Mouse (Mus musculus) myocyte (in vitro differentiated cells): ENCODE results near the gene Psors1c2. TPM values are rescaled to one million over a fixed set of nuclear protein-coding genes. Genes with fewer than 3 reads are reported as not detected.

Experiments
- H3K27me3 ChIP-seq: one replicate; pipeline ENCODE4 v1.6.1; 2011; ENCODE audit not compliant: control insufficient read depth, insufficient read depth, insufficient read length
- H3K36me3 ChIP-seq: one replicate; pipeline ENCODE4 v1.6.1; 2011; ENCODE audit not compliant: control insufficient read depth, insufficient read depth
- H3K4me2 ChIP-seq: one replicate; pipeline ENCODE4 v1.6.1; 2011; ENCODE audit warnings: low read depth, control low read depth
- H3K4me3 ChIP-seq: one replicate; pipeline ENCODE4 v1.5.1; 2011; ENCODE audit warnings: mild to moderate bottlenecking, control low read depth, moderate library complexity
- H3K79me2 ChIP-seq: one replicate; pipeline ENCODE4 v1.6.1; 2011; ENCODE audit not compliant: control insufficient read depth, insufficient read depth
- H3ac ChIP-seq: one replicate; pipeline ENCODE4 v1.6.1; 2011; ENCODE audit not compliant: control insufficient read depth, insufficient read length
- CEBPB ChIP-seq: IDR thresholded peaks from 2 replicates; pipeline ENCODE4 v1.6.1; 2011; ENCODE audit warnings: mild to moderate bottlenecking, moderate library complexity; ENCODE audit not compliant: poor library complexity, insufficient read depth, severe bottlenecking
- E2F4 ChIP-seq: IDR thresholded peaks from one replicate; pipeline ENCODE4 v1.6.1; 2011; ENCODE audit warnings: mild to moderate bottlenecking, control low read depth, moderate library complexity; ENCODE audit not compliant: insufficient read depth
- MAX ChIP-seq: IDR thresholded peaks from one replicate; pipeline ENCODE4 v1.6.1; 2011; ENCODE audit warnings: low read depth, mild to moderate bottlenecking, control low read depth
- MYOD1 ChIP-seq, 3 experiments: IDR thresholded peaks; one replicate each; pipeline ENCODE4 v1.6.1; 2011; ENCODE audit warnings: control low read depth in 2 of 3, low read depth in 2 of 3, mild to moderate bottlenecking in 2 of 3, moderate library complexity in 1 of 3; ENCODE audit not compliant: insufficient read length in 2 of 3, control insufficient read depth in 1 of 3
- MYOG ChIP-seq, 3 experiments: IDR thresholded peaks; one replicate each; pipeline ENCODE4 v1.6.1; 2011; ENCODE audit warnings: control low read depth in 2 of 3, low read depth in 2 of 3, mild to moderate bottlenecking in 2 of 3; ENCODE audit not compliant: insufficient read length in 2 of 3, control insufficient read depth in 1 of 3, insufficient read depth in 1 of 3
- POLR2A ChIP-seq: IDR thresholded peaks from one replicate; pipeline ENCODE4 v1.6.1; 2011; ENCODE audit warnings: low read depth, mild to moderate bottlenecking, control low read depth, moderate library complexity; ENCODE audit not compliant: insufficient read length
- POLR2AphosphoS2 ChIP-seq: IDR thresholded peaks from one replicate; pipeline ENCODE4 v1.6.1; 2011; ENCODE audit warnings: low read depth, control low read depth; ENCODE audit not compliant: insufficient read length
- REST ChIP-seq: IDR thresholded peaks from one replicate; pipeline ENCODE4 v1.6.1; 2011; ENCODE audit warnings: mild to moderate bottlenecking, control low read depth, moderate library complexity; ENCODE audit not compliant: insufficient read depth, insufficient read length
- SRF ChIP-seq: IDR thresholded peaks from one replicate; pipeline ENCODE4 v1.6.1; 2011; ENCODE audit warnings: low read depth; ENCODE audit not compliant: control insufficient read depth, insufficient read length
- TCF12 ChIP-seq: IDR thresholded peaks from one replicate; pipeline ENCODE4 v1.6.1; 2011; ENCODE audit warnings: mild to moderate bottlenecking, control low read depth; ENCODE audit not compliant: poor library complexity, insufficient read depth, severe bottlenecking
- TCF3 ChIP-seq: IDR thresholded peaks from one replicate; pipeline ENCODE4 v1.6.1; 2011; ENCODE audit warnings: low read depth, control low read depth; ENCODE audit not compliant: insufficient read length
- USF1 ChIP-seq: IDR thresholded peaks from one replicate; pipeline ENCODE4 v1.6.1; 2011; ENCODE audit warnings: low read depth, mild to moderate bottlenecking, control low read depth, moderate library complexity
- polyA plus RNA-seq: library from polyadenylated mRNA; unstranded; fragments of >200 nt; fragmentation: generic; extraction: Trizol; gene quantifications from one replicate; pipeline ENCODE4 v1.2.1, GENCODE M21; 2012; ENCODE audit warnings: missing spikeins

The Psors1c2 gene
- polyA plus RNA-seq, 1 experiment = 0.07 TPM

DNA sequence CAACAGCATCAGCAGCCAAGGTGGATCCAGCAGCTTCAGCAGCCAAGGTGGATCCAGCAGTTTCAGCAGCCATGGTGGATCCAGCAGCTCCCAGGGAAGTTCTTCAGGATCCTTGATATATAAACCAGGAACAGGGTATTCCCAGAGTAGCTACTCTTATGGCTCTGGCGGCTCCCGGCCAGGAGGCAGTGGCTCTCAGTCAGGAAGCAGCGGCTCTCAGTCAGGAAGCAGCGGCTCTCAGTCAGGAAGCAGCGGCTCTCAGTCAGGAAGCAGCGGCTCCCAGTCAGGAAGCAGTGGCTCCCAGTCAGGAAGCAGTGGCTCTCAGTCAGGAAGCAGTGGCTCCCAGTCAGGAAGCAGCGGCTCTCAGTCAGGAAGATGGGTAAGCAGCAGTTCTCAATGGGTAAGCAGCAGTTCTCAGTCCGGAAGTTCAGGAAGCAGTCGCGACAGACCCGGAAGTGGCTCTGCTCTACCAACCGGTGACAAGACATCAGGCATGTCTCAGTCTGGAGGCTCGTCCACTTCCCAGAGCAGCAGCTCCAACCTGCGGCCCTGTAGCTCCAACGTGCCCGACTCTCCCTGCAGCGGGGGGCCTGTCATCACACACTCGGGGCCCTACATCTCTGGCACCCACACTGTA lies 21.9 kb downstream of the Psors1c2 start:
- no peaks in the 10 kb centered on the region for H3K27me3 ChIP-seq
- no peaks in the 10 kb centered on the region for H3K79me2 ChIP-seq
- no peaks in the 10 kb centered on the region for H3K36me3 ChIP-seq
- no peak overlapping the region for H3K4me2 ChIP-seq
- TF ChIP-seq TCF3 (no peak), MYOG (IDR thresholded peaks at IDR 0.05; ENCODE audit: control insufficient read depth in 1 of 3, insufficient read depth in 1 of 3, insufficient read length in 2 of 3, low read depth in 2 of 3) (no peak), MAX (no peak), POLR2A (no peak), POLR2AphosphoS2 (no peak), REST (no peak), TCF12 (no peak), MYOD1 (IDR thresholded peaks at IDR 0.05; ENCODE audit: control insufficient read depth in 1 of 3, insufficient read length in 2 of 3, low read depth in 2 of 3) (no peak), E2F4 (no peak), SRF (no peak), CEBPB (no peak), USF1 (no peak)
- H3ac ChIP-seq = no peak overlapping the region
- no peak overlapping the region for H3K4me3 ChIP-seq

- H3K27me3 ChIP-seq = no peaks in the 10 kb centered on the region
- H3K36me3 ChIP-seq = no peaks in the 10 kb centered on the region
- H3ac ChIP-seq = no peak overlapping the region
- no peaks in the 10 kb centered on the region for H3K79me2 ChIP-seq
- no peak for TF ChIP-seq TCF3
- no peak for TF ChIP-seq MYOG (IDR thresholded peaks at IDR 0.05; ENCODE audit: control insufficient read depth in 1 of 3, insufficient read depth in 1 of 3, insufficient read length in 2 of 3, low read depth in 2 of 3)
- TF ChIP-seq CEBPB = no peak
- TF ChIP-seq SRF = no peak
- TF ChIP-seq REST = no peak
- no peak for TF ChIP-seq USF1
- TF ChIP-seq TCF12 = no peak
- no peak for TF ChIP-seq MYOD1 (IDR thresholded peaks at IDR 0.05; ENCODE audit: control insufficient read depth in 1 of 3, insufficient read length in 2 of 3, low read depth in 2 of 3)
- no peak for TF ChIP-seq MAX
- no peak for TF ChIP-seq POLR2A
- no peak for TF ChIP-seq POLR2AphosphoS2
- TF ChIP-seq E2F4 = no peak
- H3K4me2 ChIP-seq = no peak overlapping the region
- H3K4me3 ChIP-seq = no peak overlapping the region
Measured at GRCm38 (mm10) chr17:35556186-35556765, 23.3 kb downstream of the Psors1c2 start.

GRCm38 (mm10) chr17:35556812-35557211 lies 23.8 kb downstream of the Psors1c2 start:
- Histone ChIP-seq H3K27me3 (no peaks in the 10 kb centered on the region), H3K79me2 (no peaks in the 10 kb centered on the region), H3ac (no peak overlapping the region), H3K36me3 (no peaks in the 10 kb centered on the region), H3K4me2 (peak overlapping the region; percentile 94), H3K4me3 (no peak overlapping the region)
- no peak for TF ChIP-seq MAX
- TF ChIP-seq CEBPB = no peak
- no peak for TF ChIP-seq TCF3
- TF ChIP-seq POLR2A = no peak
- TF ChIP-seq TCF12 = no peak
- TF ChIP-seq REST = no peak
- no peak for TF ChIP-seq USF1

- H3K36me3 ChIP-seq = no peaks in the 10 kb centered on the region
- H3K27me3 ChIP-seq = no peaks in the 10 kb centered on the region
- no peaks in the 10 kb centered on the region for H3K79me2 ChIP-seq
- H3K4me3 ChIP-seq = no peak overlapping the region
- H3K4me2 ChIP-seq = peak overlapping the region; percentile 94
- TF ChIP-seq REST = no peak
- TF ChIP-seq POLR2AphosphoS2 = peak; percentile 91
- TF ChIP-seq SRF = no peak
- peak in 2 of 3 experiments; percentile 29 to 42 for TF ChIP-seq MYOD1 (IDR thresholded peaks at IDR 0.05; ENCODE audit: control insufficient read depth in 1 of 3, insufficient read length in 2 of 3, low read depth in 2 of 3)
- TF ChIP-seq MYOG (IDR thresholded peaks at IDR 0.05; ENCODE audit: control insufficient read depth in 1 of 3, insufficient read depth in 1 of 3, insufficient read length in 2 of 3, low read depth in 2 of 3) = peak in 1 of 3 experiments; percentile 41
- no peak for TF ChIP-seq CEBPB
- TF ChIP-seq TCF3 = no peak
- no peak for TF ChIP-seq E2F4
- TF ChIP-seq MAX = no peak
- TF ChIP-seq TCF12 = no peak
- no peak for TF ChIP-seq USF1
- peak; percentile 35 for TF ChIP-seq POLR2A
- no peak overlapping the region for H3ac ChIP-seq
Measured at GRCm38 (mm10) chr17:35557351-35557750, 24.4 kb downstream of the Psors1c2 start.

- Histone ChIP-seq H3K4me3 (no peak overlapping the region), H3ac (no peak overlapping the region), H3K79me2 (no peaks in the 10 kb centered on the region), H3K4me2 (no peak overlapping the region), H3K27me3 (no peaks in the 10 kb centered on the region), H3K36me3 (no peaks in the 10 kb centered on the region)
- TF ChIP-seq POLR2AphosphoS2 = no peak
- TF ChIP-seq USF1 = no peak
- no peak for TF ChIP-seq SRF
- no peak for TF ChIP-seq E2F4
- TF ChIP-seq MYOD1 (IDR thresholded peaks at IDR 0.05; ENCODE audit: control insufficient read depth in 1 of 3, insufficient read length in 2 of 3, low read depth in 2 of 3) = no peak
- no peak for TF ChIP-seq MYOG (IDR thresholded peaks at IDR 0.05; ENCODE audit: control insufficient read depth in 1 of 3, insufficient read depth in 1 of 3, insufficient read length in 2 of 3, low read depth in 2 of 3)
- TF ChIP-seq TCF3 = no peak
- TF ChIP-seq REST = no peak
Measured at GRCm38 (mm10) chr17:35558216-35558615, 25.2 kb downstream of the Psors1c2 start.
